13 mouse cellular contexts compared by ENCODE assay signal in the genomic region with DNA sequence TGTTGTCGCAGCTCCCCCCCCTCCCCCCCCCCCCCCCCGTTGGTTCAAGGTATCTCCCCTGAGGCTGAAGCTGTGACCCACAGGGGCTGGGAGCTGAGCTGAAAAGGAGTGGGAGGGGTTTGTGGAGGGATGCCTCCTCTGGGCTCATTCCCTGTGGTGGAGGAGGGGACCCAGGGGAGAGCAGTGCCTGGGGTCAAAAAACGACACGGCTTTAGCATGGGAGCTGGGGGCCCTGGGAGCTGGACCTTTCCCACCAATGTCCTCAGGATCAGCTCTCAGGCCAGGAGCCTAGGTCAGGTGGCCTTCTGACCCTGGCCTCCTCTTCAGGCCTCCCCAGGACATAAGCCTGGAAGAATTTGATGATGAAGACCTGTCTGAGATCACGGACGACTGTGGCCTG. TPM values are rescaled to one million over a fixed set of nuclear protein-coding genes. Genes with fewer than 3 reads are reported as not detected.
DNase-seq lines count a peak whose midpoint lies in the region; ATAC-seq lines count a peak whose summit lies in the region.
"Had no signal": no experiment of that assay in that cellular context is flagged by ENCODE, and none has a peak within 500 bp of the region (broad histone marks: within the 10 kb centered on the region; RNA-seq: fewer than 3 reads in every experiment).

No protein-coding gene starts in this region.

- H3K4me1 ChIP-seq in kidney, embryonic 15.5 days, result peaks cover 13% of the 10 kb centered on the region
- H3K4me1 ChIP-seq in forebrain, embryonic 14.5 days (ENCODE audit: control insufficient read depth, insufficient read depth, low read length), result peaks cover 18% of the 10 kb centered on the region
- peaks cover 12% of the 10 kb centered on the region for H3K4me1 ChIP-seq in limb, embryonic 13.5 days
- H3K4me1 ChIP-seq in stomach, embryonic 15.5 days, result peaks cover 9% of the 10 kb centered on the region

- WGBS in kidney, embryonic 15.5 days, result 21% methylated on average over 6 of the region's 6 CpGs
- 12% methylated on average over 6 of the region's 6 CpGs for WGBS in forebrain, embryonic 14.5 days
- WGBS in limb, embryonic 13.5 days, result 12% methylated on average over 5 of the region's 6 CpGs
- WGBS in stomach, embryonic 15.5 days, result 29% methylated on average over 4 of the region's 6 CpGs

- no peak for ATAC-seq in kidney, embryonic 15.5 days (replicated peaks; ENCODE audit: low FRiP score)
- ATAC-seq in forebrain, embryonic 14.5 days, result peak; percentile 33; the same call in 1 of the 2 replicates
- no peak for ATAC-seq in limb, embryonic 13.5 days (ENCODE audit: low FRiP score, low read depth)
- ATAC-seq in stomach, embryonic 15.5 days (ENCODE audit: insufficient read depth, low FRiP score, low read depth), result no peak

- no peak overlapping the region for H3K27ac ChIP-seq in kidney, embryonic 15.5 days
- H3K27ac ChIP-seq in forebrain, embryonic 14.5 days (ENCODE audit: low read depth, low read length), result no peak overlapping the region; the same call in 1 of the 2 replicates
- no peak overlapping the region for H3K27ac ChIP-seq in limb, embryonic 13.5 days
- H3K27ac ChIP-seq in stomach, embryonic 15.5 days, result no peak overlapping the region
- H3K27ac ChIP-seq: liver, embryonic 14.5 days had no signal

- DNase-seq in kidney, postnatal 36 days, result no peak
- DNase-seq in forebrain, embryonic 14.5 days (ENCODE audit: low spot score), result no peak
- no peak for DNase-seq in right cerebral cortex, adult 18-20 months
- DNase-seq in left cerebral cortex, adult 18-20 months (ENCODE audit: low spot score in 2 of 2), result no peak
- no peak for DNase-seq in urinary bladder, postnatal 25 days (ENCODE audit: low spot score)
- DNase-seq: adrenal gland, postnatal 25 days; heart, postnatal 4 days; thymus, adult 2 months had no signal

- no peak overlapping the region for H3K4me3 ChIP-seq in kidney, embryonic 15.5 days (replicated peaks)
- H3K4me3 ChIP-seq in forebrain, embryonic 14.5 days (ENCODE audit: low read depth, low read length), result peak overlapping the region; percentile 76
- no peak overlapping the region for H3K4me3 ChIP-seq in limb, embryonic 13.5 days
- no peak overlapping the region for H3K4me3 ChIP-seq in stomach, embryonic 15.5 days (replicated peaks)

- H3K27me3 ChIP-seq in kidney, embryonic 15.5 days, result peaks cover 30% of the 10 kb centered on the region
- H3K27me3 ChIP-seq in forebrain, embryonic 14.5 days (replicated peaks; ENCODE audit: control insufficient read depth, insufficient read depth, low read length), result no peaks in the 10 kb centered on the region
- H3K27me3 ChIP-seq in limb, embryonic 13.5 days, result peaks cover 43% of the 10 kb centered on the region
- H3K27me3 ChIP-seq in stomach, embryonic 15.5 days (replicated peaks), result peaks cover 25% of the 10 kb centered on the region

- H3K9me3 ChIP-seq in kidney, embryonic 15.5 days (replicated peaks), result no peaks in the 10 kb centered on the region
- no peaks in the 10 kb centered on the region for H3K9me3 ChIP-seq in forebrain, embryonic 14.5 days (replicated peaks; ENCODE audit: control insufficient read depth, low read length)
- no peaks in the 10 kb centered on the region for H3K9me3 ChIP-seq in limb, embryonic 13.5 days
- no peaks in the 10 kb centered on the region for H3K9me3 ChIP-seq in stomach, embryonic 15.5 days

- no peak overlapping the region for H3K9ac ChIP-seq in kidney, embryonic 15.5 days
- peak overlapping the region; percentile 86 for H3K9ac ChIP-seq in forebrain, embryonic 14.5 days (ENCODE audit: low read length)
- H3K9ac ChIP-seq in limb, embryonic 13.5 days, result no peak overlapping the region
- H3K9ac ChIP-seq in stomach, embryonic 15.5 days, result no peak overlapping the region
- H3K9ac ChIP-seq: liver, embryonic 14.5 days had no signal

- H3K36me3 ChIP-seq in kidney, embryonic 15.5 days, result no peaks in the 10 kb centered on the region
- peaks cover 36% of the 10 kb centered on the region for H3K36me3 ChIP-seq in forebrain, embryonic 14.5 days (ENCODE audit: control insufficient read depth, insufficient read depth, low read length)
- H3K36me3 ChIP-seq in limb, embryonic 13.5 days, result no peaks in the 10 kb centered on the region
- no peaks in the 10 kb centered on the region for H3K36me3 ChIP-seq in stomach, embryonic 15.5 days

- peak overlapping the region; percentile 96; the same call in 1 of the 2 replicates for H3K4me2 ChIP-seq in kidney, embryonic 15.5 days
- peak overlapping the region; percentile 76 for H3K4me2 ChIP-seq in forebrain, embryonic 14.5 days (ENCODE audit: low read length)
- peak overlapping the region; percentile 88; the same call in 1 of the 2 replicates for H3K4me2 ChIP-seq in limb, embryonic 13.5 days (replicated peaks)
- H3K4me2 ChIP-seq in stomach, embryonic 15.5 days, result peak overlapping the region; percentile 82; the same call in 1 of the 2 replicates

RNA-seq across cellular contexts. Expression of gene Mapk8ip2, which starts 1.1 kb away (rescaled TPM):
- polyA plus RNA-seq in kidney, embryonic 15.5 days (2015; fragmentation: Nextera tagmentation; extraction: Ambion mirVana), result 0.77 and 1.7 TPM in 2 replicates
- polyA plus RNA-seq in forebrain, embryonic 14.5 days (2014; fragmentation: Nextera tagmentation; extraction: Ambion mirVana), result 32.1 and 45.0 TPM in 2 replicates
- 2.2 and 2.4 TPM in 2 replicates for polyA plus RNA-seq in limb, embryonic 13.5 days (2015; fragmentation: Nextera tagmentation; extraction: Ambion mirVana)
- polyA plus RNA-seq in stomach, embryonic 15.5 days (2015; fragmentation: Nextera tagmentation; extraction: Ambion mirVana), result 3.7 and 3.8 TPM in 2 replicates
- 100 to 1,000 TPM; 228 to 240 TPM for total RNA-seq in left cerebral cortex, adult 18-20 months (2021)
- total RNA-seq: megakaryocyte, adult 5-6 weeks had no signal

RNA-seq across cellular contexts. Expression of gene Arsa, which starts 22.4 kb away (rescaled TPM):
- 14.4 and 18.7 TPM in 2 replicates for polyA plus RNA-seq in kidney, embryonic 15.5 days (2015; fragmentation: Nextera tagmentation; extraction: Ambion mirVana)
- 14.0 and 16.5 TPM in 2 replicates for polyA plus RNA-seq in forebrain, embryonic 14.5 days (2014; fragmentation: Nextera tagmentation; extraction: Ambion mirVana)
- 23.0 TPM in 2 replicates for polyA plus RNA-seq in limb, embryonic 13.5 days (2015; fragmentation: Nextera tagmentation; extraction: Ambion mirVana)
- 18.8 TPM in 2 replicates for polyA plus RNA-seq in stomach, embryonic 15.5 days (2015; fragmentation: Nextera tagmentation; extraction: Ambion mirVana)
- total RNA-seq in left cerebral cortex, adult 18-20 months (2021), result 10 to 100 TPM; 30.6 to 31.7 TPM

RNA-seq across cellular contexts. Expression of gene Chkb, which starts 25.1 kb away (rescaled TPM):
- 57.2 and 62.0 TPM in 2 replicates for polyA plus RNA-seq in kidney, embryonic 15.5 days (2015; fragmentation: Nextera tagmentation; extraction: Ambion mirVana)
- polyA plus RNA-seq in forebrain, embryonic 14.5 days (2014; fragmentation: Nextera tagmentation; extraction: Ambion mirVana), result 59.3 and 66.3 TPM in 2 replicates
- polyA plus RNA-seq in limb, embryonic 13.5 days (2015; fragmentation: Nextera tagmentation; extraction: Ambion mirVana), result 55.7 and 63.6 TPM in 2 replicates
- 51.3 and 55.5 TPM in 2 replicates for polyA plus RNA-seq in stomach, embryonic 15.5 days (2015; fragmentation: Nextera tagmentation; extraction: Ambion mirVana)
- total RNA-seq in left cerebral cortex, adult 18-20 months (2021), result 10 to 100 TPM; 42.7 to 45.2 TPM

RNA-seq across cellular contexts. Expression of gene Gm44502, which starts 25.4 kb away (rescaled TPM):
- 0.15 TPM in 1 of 2 replicates, not detected in the other for polyA plus RNA-seq in kidney, embryonic 15.5 days (2015; fragmentation: Nextera tagmentation; extraction: Ambion mirVana)
- polyA plus RNA-seq in forebrain, embryonic 14.5 days (2014; fragmentation: Nextera tagmentation; extraction: Ambion mirVana), result not detected in 2 replicates
- polyA plus RNA-seq in limb, embryonic 13.5 days (2015; fragmentation: Nextera tagmentation; extraction: Ambion mirVana), result not detected in 2 replicates
- polyA plus RNA-seq in stomach, embryonic 15.5 days (2015; fragmentation: Nextera tagmentation; extraction: Ambion mirVana), result not detected in 2 replicates
- under 1 TPM in 1 of 2 experiments, not detected in 1; 0.09 TPM for total RNA-seq in left cerebral cortex, adult 18-20 months (2021)
- total RNA-seq: adrenal gland, postnatal 25 days had no signal

RNA-seq across cellular contexts. Expression of gene C730034F03Rik, which starts 25.5 kb away (rescaled TPM):
- polyA plus RNA-seq in kidney, embryonic 15.5 days (2015; fragmentation: Nextera tagmentation; extraction: Ambion mirVana), result 3.7 and 3.8 TPM in 2 replicates
- 1.3 and 2.0 TPM in 2 replicates for polyA plus RNA-seq in forebrain, embryonic 14.5 days (2014; fragmentation: Nextera tagmentation; extraction: Ambion mirVana)
- 3.5 and 3.7 TPM in 2 replicates for polyA plus RNA-seq in limb, embryonic 13.5 days (2015; fragmentation: Nextera tagmentation; extraction: Ambion mirVana)
- polyA plus RNA-seq in stomach, embryonic 15.5 days (2015; fragmentation: Nextera tagmentation; extraction: Ambion mirVana), result 3.6 and 4.2 TPM in 2 replicates
- 1 to 10 TPM; 1.6 to 2.0 TPM for total RNA-seq in left cerebral cortex, adult 18-20 months (2021)
